Mouse (Mus musculus) thymus, adult 18-20 months (tissue): Measurements from ENCODE around the gene Slc51a.

Experiments
- DNase-seq, 2 experiments: peaks; one replicate each; pipeline ENCODE4 v3.0.0; 2022; ENCODE audit warnings: mixed read lengths in 2 of 2

Slc51a gene

GRCm38 (mm10) chr16:32487234-32488111 is at the start of gene Slc51a:
TSS of gene Slc51a (minus strand) at chr16:32487879.
- no peak for DNase-seq

GRCm38 (mm10) chr16:32535157-32535751 is 47.6 kb upstream of the Slc51a start:
- DNase-seq = no peak

GRCm38 (mm10) chr16:32532878-32533826 is 45.5 kb upstream of the Slc51a start:
- no peak for DNase-seq

- no peak for DNase-seq
Observed at GRCm38 (mm10) chr16:32526906-32527305, 39.2 kb upstream of the Slc51a start.

- DNase-seq = no peak
Observed at GRCm38 (mm10) chr16:32524244-32524615, 36.6 kb upstream of the Slc51a start.

GRCm38 (mm10) chr16:32523462-32524243 is 36.0 kb upstream of the Slc51a start:
- DNase-seq = no peak

- no peak for DNase-seq
Observed at GRCm38 (mm10) chr16:32522578-32523194, 35.0 kb upstream of the Slc51a start.

GRCm38 (mm10) chr16:32520372-32520748 is 32.7 kb upstream of the Slc51a start:
- DNase-seq = peak; percentile 55 to 65

- no peak for DNase-seq
Observed at GRCm38 (mm10) chr16:32519656-32520371, 32.1 kb upstream of the Slc51a start.

GRCm38 (mm10) chr16:32517785-32518481 is 30.3 kb upstream of the Slc51a start:
- DNase-seq = no peak

- peak; percentile 62 to 74 for DNase-seq
Observed at GRCm38 (mm10) chr16:32516006-32516962, 28.6 kb upstream of the Slc51a start.

GRCm38 (mm10) chr16:32513948-32514347 is 26.3 kb upstream of the Slc51a start:
- no peak for DNase-seq

- no peak for DNase-seq
Observed at GRCm38 (mm10) chr16:32513401-32513800, 25.7 kb upstream of the Slc51a start.

- DNase-seq = no peak
Observed at GRCm38 (mm10) chr16:32512921-32513320, 25.2 kb upstream of the Slc51a start.

- DNase-seq = no peak
Observed at GRCm38 (mm10) chr16:32511827-32512490, 24.3 kb upstream of the Slc51a start.

GRCm38 (mm10) chr16:32511338-32511734 is 23.7 kb upstream of the Slc51a start:
- no peak for DNase-seq

GRCm38 (mm10) chr16:32510399-32511337 is 23.0 kb upstream of the Slc51a start:
- DNase-seq = no peak
